ENCODE assay signal across 9 mouse cellular contexts in genomic region chr3:103737061-103737754, GRCm38 (mm10). TPM values are rescaled to one million over a fixed set of nuclear protein-coding genes. Genes with fewer than 3 reads are reported as not detected.
DNase-seq lines count a peak whose midpoint lies in the region; ATAC-seq and TF ChIP-seq lines count a peak whose summit lies in the region.
"Had no signal": no experiment of that assay in that cellular context is flagged by ENCODE, and none has a peak within 500 bp of the region (broad histone marks: within the 10 kb centered on the region; RNA-seq: fewer than 3 reads in every experiment).

No protein-coding gene starts in this region.

- no peaks in the 10 kb centered on the region for H3K36me3 ChIP-seq in heart, adult 2 months (ENCODE audit: control insufficient read depth, insufficient read depth, low read length)
- no peaks in the 10 kb centered on the region for H3K36me3 ChIP-seq in kidney, adult 2 months (ENCODE audit: control insufficient read depth, insufficient read depth, low read length)
- peaks cover 10% of the 10 kb centered on the region; the same call in 1 of the 2 replicates for H3K36me3 ChIP-seq in lung, postnatal 0 days (ENCODE audit: insufficient read depth, low read length)
- H3K36me3 ChIP-seq in stomach, postnatal 0 days (ENCODE audit: control insufficient read depth, insufficient read depth, low read length), result peaks cover 2% of the 10 kb centered on the region; the same call in 1 of the 2 replicates
- H3K36me3 ChIP-seq in thymus, adult 2 months (ENCODE audit: control insufficient read depth, insufficient read depth, low read length), result peaks cover 11% of the 10 kb centered on the region; the same call in 1 of the 2 replicates

- TF ChIP-seq CTCF in heart, adult 2 months (IDR thresholded peaks at IDR 0.05), result no peak
- TF ChIP-seq CTCF in kidney, adult 2 months (conservative IDR thresholded peaks at IDR 0.05; ENCODE audit: insufficient read depth, insufficient read length, low read depth, low read length), result no peak
- no peak for TF ChIP-seq CTCF in lung, postnatal 0 days (IDR thresholded peaks at IDR 0.05)
- TF ChIP-seq CTCF in stomach, postnatal 0 days (IDR thresholded peaks at IDR 0.05; ENCODE audit: low read depth), result no peak
- no peak for TF ChIP-seq CTCF in thymus, adult 2 months (IDR thresholded peaks at IDR 0.05; ENCODE audit: borderline replicate concordance, control insufficient read depth, extremely low read depth, insufficient read depth, low read length, poor library complexity)

- no peaks in the 10 kb centered on the region for H3K9me3 ChIP-seq in lung, postnatal 0 days (ENCODE audit: low read length)
- no peaks in the 10 kb centered on the region for H3K9me3 ChIP-seq in stomach, postnatal 0 days (ENCODE audit: control insufficient read depth, low read length)

- peak overlapping the region; percentile 58 for H3K9ac ChIP-seq in heart, adult 2 months (ENCODE audit: low read depth, low read length)
- H3K9ac ChIP-seq in lung, postnatal 0 days (replicated peaks; ENCODE audit: low read depth), result peak overlapping the region; percentile 33
- peak overlapping the region; percentile 56 for H3K9ac ChIP-seq in stomach, postnatal 0 days (ENCODE audit: low read length)

- peak; percentile 68 for DNase-seq in left cerebral cortex, postnatal 4 days
- DNase-seq in left cerebral cortex, adult 11 months (ENCODE audit: low spot score), result no peak
- peak; percentile 30 to 42 for DNase-seq in cerebellum, postnatal 36 days
- DNase-seq in heart, adult 2 months, result peak; percentile 66 to 74
- peak; percentile 55 for DNase-seq in kidney, adult 2 months
- DNase-seq in lung, postnatal 0 days (ENCODE audit: low spot score), result peak; percentile 53
- DNase-seq in stomach, postnatal 0 days (ENCODE audit: low spot score), result no peak
- no peak for DNase-seq in thymus, adult 2 months

- 29% methylated on average over 16 of the region's 16 CpGs for WGBS in heart, adult 2 months
- WGBS in kidney, adult 2 months, result 41% methylated on average over 16 of the region's 16 CpGs
- 22% methylated on average over 16 of the region's 16 CpGs for WGBS in lung, postnatal 0 days
- 32% methylated on average over 16 of the region's 16 CpGs for WGBS in stomach, postnatal 0 days
- whole genome bisulfite sequencing in thymus, adult 2 months, result 82% methylated on average over 16 of the region's 16 CpGs

- TF ChIP-seq POLR2A in heart, adult 2 months (IDR thresholded peaks at IDR 0.05; ENCODE audit: insufficient read depth, low read depth, low read length), result no peak
- no peak for TF ChIP-seq POLR2A in kidney, adult 2 months (IDR thresholded peaks at IDR 0.05; ENCODE audit: low read depth, low read length)
- no peak for TF ChIP-seq POLR2A in thymus, adult 2 months (IDR thresholded peaks at IDR 0.05; ENCODE audit: control insufficient read depth, extremely low read depth, insufficient read depth, low read length, poor library complexity)

- TF ChIP-seq EP300 in heart, adult 2 months (IDR thresholded peaks at IDR 0.05; ENCODE audit: insufficient read depth, low read depth, low read length), result no peak
- no peak for TF ChIP-seq EP300 in lung, postnatal 0 days (IDR thresholded peaks at IDR 0.05)
- no peak for TF ChIP-seq EP300 in stomach, postnatal 0 days (optimal IDR thresholded peaks at IDR 0.05)

- ATAC-seq in lung, postnatal 0 days, result no peak
- ATAC-seq in stomach, postnatal 0 days (ENCODE audit: low FRiP score, low TSS enrichment), result no peak; the same call in 1 of the 2 replicates

- peaks cover 11% of the 10 kb centered on the region for H3K4me1 ChIP-seq in heart, adult 2 months (ENCODE audit: control insufficient read depth, insufficient read depth, low read length)
- H3K4me1 ChIP-seq in kidney, adult 2 months (ENCODE audit: control insufficient read depth, insufficient read depth, low read length), result no peaks in the 10 kb centered on the region
- H3K4me1 ChIP-seq in lung, postnatal 0 days (ENCODE audit: insufficient read depth, low read depth, low read length), result peaks cover 13% of the 10 kb centered on the region; the same call in 1 of the 2 replicates
- peaks cover 7% of the 10 kb centered on the region; the same call in 1 of the 2 replicates for H3K4me1 ChIP-seq in stomach, postnatal 0 days (replicated peaks; ENCODE audit: control insufficient read depth, insufficient read depth)
- H3K4me1 ChIP-seq in thymus, adult 2 months (replicated peaks; ENCODE audit: control insufficient read depth, insufficient read depth, low read length), result peaks cover 17% of the 10 kb centered on the region

- H3K27ac ChIP-seq in heart, adult 2 months, result peak overlapping the region; percentile 47
- peak overlapping the region; percentile 47; the same call in 1 of the 2 replicates for H3K27ac ChIP-seq in kidney, adult 2 months (ENCODE audit: insufficient read depth, low read depth, low read length)
- H3K27ac ChIP-seq in lung, postnatal 0 days (ENCODE audit: low read length), result peak overlapping the region; percentile 71
- peak overlapping the region; percentile 89 for H3K27ac ChIP-seq in stomach, postnatal 0 days (replicated peaks)
- no peak overlapping the region for H3K27ac ChIP-seq in thymus, adult 2 months (ENCODE audit: control insufficient read depth, insufficient read depth, low read length)

- intact Hi-C loops in left cerebral cortex, postnatal 4 days (cut with DNase I), result loop anchor here (5.0 to 10.0 kb wide), 3 partner anchors 160 to 552 kb away; partner anchors contain the start of gene Syt6
- intact Hi-C loops in heart, adult 2 months (cut with DNase I), result loop anchor here (2.0 to 5.0 kb wide), 2 partner anchors 150 to 305 kb away; no protein-coding TSS in a partner anchor

- H3K79me2 ChIP-seq in heart, adult 2 months (replicated peaks; ENCODE audit: control insufficient read depth, insufficient read depth, low read length), result no peaks in the 10 kb centered on the region

- no peaks in the 10 kb centered on the region for H3K27me3 ChIP-seq in heart, adult 2 months (ENCODE audit: control insufficient read depth, insufficient read depth, low read length)
- no peaks in the 10 kb centered on the region for H3K27me3 ChIP-seq in kidney, adult 2 months (replicated peaks; ENCODE audit: control insufficient read depth, insufficient read depth, low read length)
- H3K27me3 ChIP-seq in lung, postnatal 0 days (replicated peaks; ENCODE audit: insufficient read depth, low read length), result no peaks in the 10 kb centered on the region
- no peaks in the 10 kb centered on the region for H3K27me3 ChIP-seq in stomach, postnatal 0 days (ENCODE audit: control insufficient read depth, insufficient read depth, low read length)
- no peaks in the 10 kb centered on the region for H3K27me3 ChIP-seq in thymus, adult 2 months (ENCODE audit: control insufficient read depth, insufficient read depth, low read length)

- peak overlapping the region; percentile 47 for H3K4me3 ChIP-seq in heart, adult 2 months
- peak overlapping the region; percentile 53 for H3K4me3 ChIP-seq in kidney, adult 2 months (ENCODE audit: insufficient read depth, low read depth, low read length)
- H3K4me3 ChIP-seq in lung, postnatal 0 days (ENCODE audit: low read depth, low read length), result peak overlapping the region; percentile 34
- peak overlapping the region; percentile 31 for H3K4me3 ChIP-seq in stomach, postnatal 0 days (ENCODE audit: low read depth, low read length)
- no peak overlapping the region for H3K4me3 ChIP-seq in thymus, adult 2 months (ENCODE audit: control insufficient read depth, insufficient read depth, low read length)

- peak overlapping the region; percentile 58 for H3K4me2 ChIP-seq in lung, postnatal 0 days (replicated peaks; ENCODE audit: low read depth, low read length)
- H3K4me2 ChIP-seq in stomach, postnatal 0 days (replicated peaks; ENCODE audit: low read depth), result peak overlapping the region; percentile 48

RNA-seq across cellular contexts. Expression of gene Olfml3, which starts 0.6 kb away (rescaled TPM):
- total RNA-seq in left cerebral cortex, postnatal 4 days (2021), result 1 to 10 TPM; 4.7 to 5.0 TPM
- total RNA-seq in heart, adult 2 months (2021), result 1 to 10 TPM; 5.7 to 6.0 TPM
- polyA plus RNA-seq in heart, adult 2 months (2012; rRNA removed), result 11.7 and 12.8 TPM in 2 replicates
- polyA plus RNA-seq in kidney, adult 2 months (2012; rRNA removed), result 30.0 and 31.7 TPM in 2 replicates
- polyA plus RNA-seq in lung, postnatal 0 days (2015; fragmentation: Nextera tagmentation; extraction: Ambion mirVana), result 98.3 and 105 TPM in 2 replicates
- polyA plus RNA-seq in stomach, postnatal 0 days (2015; fragmentation: Nextera tagmentation; extraction: Ambion mirVana), result 18.0 and 19.5 TPM in 2 replicates
- polyA plus RNA-seq in thymus, adult 2 months (2012; rRNA removed), result 4.2 and 6.1 TPM in 2 replicates

RNA-seq across cellular contexts. Expression of gene Gm10964, which starts 2.0 kb away (rescaled TPM):
- not detected for total RNA-seq in left cerebral cortex, postnatal 4 days (2021)
- total RNA-seq in heart, adult 2 months (2021), result not detected
- polyA plus RNA-seq in heart, adult 2 months (2012; rRNA removed), result not detected in 2 replicates
- not detected in 2 replicates for polyA plus RNA-seq in kidney, adult 2 months (2012; rRNA removed)
- polyA plus RNA-seq in lung, postnatal 0 days (2015; fragmentation: Nextera tagmentation; extraction: Ambion mirVana), result not detected in 2 replicates
- not detected in 2 replicates for polyA plus RNA-seq in stomach, postnatal 0 days (2015; fragmentation: Nextera tagmentation; extraction: Ambion mirVana)
- polyA plus RNA-seq in thymus, adult 2 months (2012; rRNA removed), result not detected in 2 replicates
- polyA plus RNA-seq: gonadal fat pad, adult 2 months had no signal

RNA-seq across cellular contexts. Expression of gene Hipk1, which starts 54.2 kb away (rescaled TPM):
- total RNA-seq in left cerebral cortex, postnatal 4 days (2021), result 10 to 100 TPM; 66.7 to 69.9 TPM
- 100 to 1,000 TPM in 1 of 2 experiments, 10 to 100 TPM in 1; 98.1 to 109 TPM for total RNA-seq in heart, adult 2 months (2021)
- polyA plus RNA-seq in heart, adult 2 months (2012; rRNA removed), result 50.8 and 61.5 TPM in 2 replicates
- polyA plus RNA-seq in kidney, adult 2 months (2012; rRNA removed), result 58.1 and 62.3 TPM in 2 replicates
- polyA plus RNA-seq in lung, postnatal 0 days (2015; fragmentation: Nextera tagmentation; extraction: Ambion mirVana), result 13.8 and 14.1 TPM in 2 replicates
- polyA plus RNA-seq in stomach, postnatal 0 days (2015; fragmentation: Nextera tagmentation; extraction: Ambion mirVana), result 6.7 and 7.5 TPM in 2 replicates
- polyA plus RNA-seq in thymus, adult 2 months (2012; rRNA removed), result 172 and 231 TPM in 2 replicates

Comparison
In these comparisons a context has a peak if more than half of its experiments do, and no peak if none do; other contexts are left out.
1. DNase-seq: peak in left cerebral cortex, postnatal 4 days (single experiment), cerebellum, postnatal 36 days (2 of 2), heart, adult 2 months (2 of 2), kidney, adult 2 months (single experiment) and lung, postnatal 0 days (single experiment); none in left cerebral cortex, adult 11 months (single experiment), stomach, postnatal 0 days (single experiment) and thymus, adult 2 months (single experiment).
2. Peak in every context shown above with its lines, with median percentiles within 50 percentile points of each other: H3K9ac ChIP-seq.